Mouse (Mus musculus): ENCODE results near the gene Ccna2.

GRCm38 (mm10) chr3:36532738-36533137, 39.2 kb downstream of the Ccna2 start:
- TF ChIP-seq CTCF (IDR thresholded peaks at IDR 0.05; ENCODE audit: extremely low read depth, insufficient read depth, insufficient read length, insufficient replicate concordance) (no peak), POLR2A (IDR thresholded peaks at IDR 0.05; ENCODE audit: low read depth, low read length) (no peak)

Measured in spleen, adult 2 months (tissue).